In genomic region chr11:99142493-99143095, GRCm38 (mm10) we compare ENCODE assay signal across 11 mouse cellular contexts. TPM values are rescaled to one million over a fixed set of nuclear protein-coding genes. Genes with fewer than 3 reads are reported as not detected.
DNase-seq lines count a peak whose midpoint lies in the region; ATAC-seq lines count a peak whose summit lies in the region.
"Had no signal": no experiment of that assay in that cellular context is flagged by ENCODE, and none has a peak within 500 bp of the region (broad histone marks: within the 10 kb centered on the region; RNA-seq: fewer than 3 reads in every experiment).

No protein-coding gene starts in this region.

- DNase-seq in lung, postnatal 25 days (ENCODE audit: low spot score) = no peak
- DNase-seq in CD4-positive, CD25-positive, alpha-beta regulatory T cell, adult 2 months (ENCODE audit: low read depth, low spot score) = peak; percentile 57
- DNase-seq in Muller cell, postnatal 12 days (ENCODE audit: inconsistent ontology term) = peak; percentile 53
- no peak for DNase-seq in layer of hippocampus, adult 18-20 months (ENCODE audit: low spot score in 2 of 2)
- DNase-seq in layer of hippocampus, adult 11-12 months (ENCODE audit: low spot score) = no peak
- no peak for DNase-seq in left cerebral cortex, adult 8-10 months (ENCODE audit: low spot score in 2 of 2)
- DNase-seq: kidney, adult 2 months had no signal

- peaks cover 29% of the 10 kb centered on the region for H3K4me1 ChIP-seq in lung, embryonic 16.5 days (replicated peaks; ENCODE audit: control insufficient read depth, insufficient read depth, low read length)
- H3K4me1 ChIP-seq in limb, embryonic 12.5 days (replicated peaks) = peaks cover 64% of the 10 kb centered on the region

- 71% methylated on average over 18 of the region's 18 CpGs for WGBS in lung, embryonic 16.5 days
- 71% methylated on average over 18 of the region's 18 CpGs for WGBS in limb, embryonic 12.5 days

- no peaks in the 10 kb centered on the region for H3K36me3 ChIP-seq in lung, embryonic 16.5 days (ENCODE audit: control insufficient read depth, insufficient read depth, low read length)
- H3K36me3 ChIP-seq in limb, embryonic 12.5 days = no peaks in the 10 kb centered on the region

- H3K9me3 ChIP-seq in lung, embryonic 16.5 days (ENCODE audit: control insufficient read depth, low read length) = no peaks in the 10 kb centered on the region
- H3K9me3 ChIP-seq in limb, embryonic 12.5 days = no peaks in the 10 kb centered on the region

- ATAC-seq in lung, embryonic 16.5 days (ENCODE audit: low read depth) = no peak
- no peak for ATAC-seq in limb, embryonic 12.5 days (ENCODE audit: insufficient number of reproducible peaks, insufficient read depth, low FRiP score, low TSS enrichment, low read depth)

- H3K9ac ChIP-seq in lung, embryonic 16.5 days (ENCODE audit: low read length) = no peak overlapping the region
- H3K9ac ChIP-seq in limb, embryonic 12.5 days (replicated peaks) = no peak overlapping the region

- H3K4me3 ChIP-seq in lung, embryonic 16.5 days (ENCODE audit: low read length) = no peak overlapping the region
- H3K4me3 ChIP-seq in limb, embryonic 12.5 days (replicated peaks) = no peak overlapping the region

- H3K27ac ChIP-seq in lung, embryonic 16.5 days (ENCODE audit: low read length) = peak overlapping the region; percentile 41
- H3K27ac ChIP-seq in limb, embryonic 12.5 days = peak overlapping the region; percentile 81

- H3K4me2 ChIP-seq in lung, embryonic 16.5 days (ENCODE audit: low read depth, low read length) = no peak overlapping the region
- H3K4me2 ChIP-seq in limb, embryonic 12.5 days = no peak overlapping the region

- no peaks in the 10 kb centered on the region for H3K27me3 ChIP-seq in lung, embryonic 16.5 days (ENCODE audit: control insufficient read depth, insufficient read depth, low read depth, low read length)
- no peaks in the 10 kb centered on the region for H3K27me3 ChIP-seq in limb, embryonic 12.5 days

RNA-seq across cellular contexts. Expression of gene Ccr7, which starts 12.3 kb away (rescaled TPM):
- 0.18 and 0.20 TPM in 2 replicates for polyA plus RNA-seq in lung, embryonic 16.5 days (2015; fragmentation: Nextera tagmentation; extraction: Ambion mirVana)
- polyA plus RNA-seq in limb, embryonic 12.5 days (2016; fragmentation: Nextera tagmentation; extraction: Ambion mirVana) = 0.40 and 0.49 TPM in 2 replicates
- total RNA-seq in layer of hippocampus, adult 18-20 months (2021) = not detected
- total RNA-seq in left cerebral cortex, adult 8-10 months (2022) = under 1 TPM in 2 of 4 experiments, not detected in 2; 0.16 to 0.23 TPM
- total RNA-seq: layer of hippocampus, postnatal 25 days; megakaryocyte-erythroid progenitor cell, adult 5-6 weeks had no signal

RNA-seq across cellular contexts. Expression of gene Tns4, which starts 53.5 kb away (rescaled TPM):
- polyA plus RNA-seq in lung, embryonic 16.5 days (2015; fragmentation: Nextera tagmentation; extraction: Ambion mirVana) = 0.19 and 0.39 TPM in 2 replicates
- polyA plus RNA-seq in limb, embryonic 12.5 days (2016; fragmentation: Nextera tagmentation; extraction: Ambion mirVana) = 0.65 and 0.73 TPM in 2 replicates
- total RNA-seq in layer of hippocampus, adult 18-20 months (2021) = under 1 TPM; 0.08 to 0.32 TPM
- total RNA-seq in left cerebral cortex, adult 8-10 months (2022) = under 1 TPM; 0.22 to 0.72 (median 0.44) TPM
- total RNA-seq: layer of hippocampus, postnatal 25 days; megakaryocyte-erythroid progenitor cell, adult 5-6 weeks had no signal

Comparison
In these comparisons a context has a peak if more than half of its experiments do, and no peak if none do; other contexts are left out.
1. DNase-seq: peak in CD4-positive, CD25-positive, alpha-beta regulatory T cell, adult 2 months (single experiment) and Muller cell, postnatal 12 days (single experiment); none in lung, postnatal 25 days (single experiment), layer of hippocampus, adult 18-20 months (0 of 2), layer of hippocampus, adult 11-12 months (single experiment) and left cerebral cortex, adult 8-10 months (0 of 2).